Mouse (Mus musculus): ENCODE data around the gene Pmepa1.

GRCm38 (mm10) chr2:173179046-173179445, 97.3 kb downstream of the Pmepa1 start:
- TF ChIP-seq CTCF (IDR thresholded peaks at IDR 0.05; ENCODE audit: low read depth, low read length) (no peak), TAL1 (conservative IDR thresholded peaks at IDR 0.05; ENCODE audit: low read depth, low read length) (no peak)
